Mouse (Mus musculus) forebrain, embryonic 13.5 days (tissue): ENCODE data around the gene Atg7. TPM values are rescaled to one million over a fixed set of nuclear protein-coding genes. Genes with fewer than 3 reads are reported as not detected.

Source experiments
- ATAC-seq: fragments of 200-750 bp; cut with Nextera tagmentation; 2 replicates; pipeline ENCODE4 v1.8.0; 2017
- H3K27ac ChIP-seq: fragments of 300-500 bp; sonication (generic); 2 replicates; pipeline ENCODE4 v1.5.1; 2015; ENCODE audit warnings: inconsistent platforms, mild to moderate bottlenecking, moderate library complexity
- H3K27me3 ChIP-seq: fragments of 300-500 bp; sonication (generic); 2 replicates; pipeline ENCODE4 v1.6.1; 2015; ENCODE audit warnings: mild to moderate bottlenecking, inconsistent platforms
- H3K36me3 ChIP-seq: fragments of 300-500 bp; sonication (generic); 2 replicates; pipeline ENCODE4 v1.6.1; 2015; ENCODE audit warnings: mild to moderate bottlenecking, inconsistent platforms; ENCODE audit not compliant: poor library complexity, severe bottlenecking
- H3K4me1 ChIP-seq: fragments of 300-500 bp; sonication (generic); 2 replicates; pipeline ENCODE4 v1.6.1; 2015; ENCODE audit warnings: inconsistent platforms
- H3K4me2 ChIP-seq: fragments of 300-500 bp; sonication (generic); 2 replicates; pipeline ENCODE4 v1.6.1; 2015; ENCODE audit warnings: inconsistent platforms, mild to moderate bottlenecking, moderate library complexity
- H3K4me3 ChIP-seq: fragments of 300-500 bp; sonication (generic); 2 replicates; pipeline ENCODE4 v1.5.1; 2015; ENCODE audit warnings: mild to moderate bottlenecking, inconsistent platforms
- H3K9ac ChIP-seq: fragments of 300-500 bp; sonication (generic); 2 replicates; pipeline ENCODE4 v1.6.1; 2015; ENCODE audit warnings: mild to moderate bottlenecking, inconsistent platforms
- H3K9me3 ChIP-seq: fragments of 300-500 bp; sonication (generic); replicated peaks from 2 replicates; pipeline ENCODE4 v1.6.1; 2016; ENCODE audit warnings: inconsistent platforms
- WGBS: fragments of 180-500 bp; shearing (Covaris S2); methylation state at CpG from one replicate; pipeline ENCODE4 v1.1.7; 2015; 5-methylcytosine and 5-hydroxymethylcytosine counted together
- polyA plus RNA-seq: library from polyadenylated mRNA; unstranded; fragments of >200 nt; fragmentation: Nextera tagmentation; extraction: Ambion mirVana; gene quantifications from 2 replicates; pipeline ENCODE4 v1.2.1, GENCODE M21; 2015

Atg7 gene
- polyA plus RNA-seq, 1 experiment from 2014 or later, result 18.5 TPM

- H3K36me3 ChIP-seq, result no peaks in the 10 kb centered on the region
- H3K4me3 ChIP-seq, result no peak overlapping the region
- no peak overlapping the region for H3K27ac ChIP-seq
- 0 out of 2 replicates have a peak overlapping the region, but pooled peaks have one; percentile 34 for H3K9ac ChIP-seq
- H3K9me3 ChIP-seq, result no peaks in the 10 kb centered on the region
- no peak for ATAC-seq
- H3K4me2 ChIP-seq, result no peak overlapping the region
- peaks cover 49% of the 10 kb centered on the region for H3K4me1 ChIP-seq
- 35% methylated on average over 7 of the region's 7 CpGs for WGBS
- H3K27me3 ChIP-seq, result no peaks in the 10 kb centered on the region
Measured at GRCm38 (mm10) chr6:114851688-114852087, 208.8 kb downstream of the Atg7 start.

- no peak overlapping the region for H3K4me2 ChIP-seq
- H3K36me3 ChIP-seq, result no peaks in the 10 kb centered on the region
- no peaks in the 10 kb centered on the region for H3K27me3 ChIP-seq
- no peak for ATAC-seq
- peak overlapping the region; percentile 34; the same call in 1 of the 2 replicates for H3K9ac ChIP-seq
- H3K9me3 ChIP-seq, result no peaks in the 10 kb centered on the region
- WGBS, result 13% methylated on average over 3 of the region's 3 CpGs
- H3K4me3 ChIP-seq, result no peak overlapping the region
- H3K4me1 ChIP-seq, result peaks cover 52% of the 10 kb centered on the region
- no peak overlapping the region for H3K27ac ChIP-seq
Measured at GRCm38 (mm10) chr6:114852739-114853138, 209.8 kb downstream of the Atg7 start.

- Histone ChIP-seq H3K4me3 (no peak overlapping the region), H3K4me2 (no peak overlapping the region), H3K27me3 (no peaks in the 10 kb centered on the region), H3K36me3 (peaks cover 15% of the 10 kb centered on the region), H3K9me3 (no peaks in the 10 kb centered on the region), H3K27ac (no peak overlapping the region), H3K4me1 (peaks cover 48% of the 10 kb centered on the region), H3K9ac (no peak overlapping the region)
- WGBS, result 44% methylated on average over 2 of the region's 2 CpGs
- ATAC-seq, result 0 out of 2 replicates have a peak, but pooled peaks have one; percentile 17
Measured at GRCm38 (mm10) chr6:114854368-114854767, 211.5 kb downstream of the Atg7 start.

- H3K4me1 ChIP-seq, result peaks cover 46% of the 10 kb centered on the region
- no peak overlapping the region for H3K9ac ChIP-seq
- no peak overlapping the region for H3K27ac ChIP-seq
- H3K27me3 ChIP-seq, result no peaks in the 10 kb centered on the region
- no peaks in the 10 kb centered on the region for H3K9me3 ChIP-seq
- no peak for ATAC-seq
- H3K4me3 ChIP-seq, result no peak overlapping the region
- WGBS, result 72% methylated on average over 3 of the region's 3 CpGs
- H3K36me3 ChIP-seq, result peaks cover 24% of the 10 kb centered on the region
- H3K4me2 ChIP-seq, result no peak overlapping the region
Measured at GRCm38 (mm10) chr6:114855644-114856043, 212.7 kb downstream of the Atg7 start.

GRCm38 (mm10) chr6:114856501-114856900 lies 213.6 kb downstream of the Atg7 start:
- no peaks in the 10 kb centered on the region for H3K27me3 ChIP-seq
- no peak for ATAC-seq
- no peak overlapping the region for H3K4me2 ChIP-seq
- H3K4me3 ChIP-seq, result no peak overlapping the region
- peaks cover 32% of the 10 kb centered on the region for H3K36me3 ChIP-seq
- H3K9ac ChIP-seq, result no peak overlapping the region
- peaks cover 42% of the 10 kb centered on the region for H3K4me1 ChIP-seq
- WGBS, result 93% methylated on average over 4 of the region's 4 CpGs
- H3K9me3 ChIP-seq, result no peaks in the 10 kb centered on the region
- H3K27ac ChIP-seq, result no peak overlapping the region

GRCm38 (mm10) chr6:114857996-114858721 lies 215.3 kb downstream of the Atg7 start:
- H3K4me1 ChIP-seq, result peaks cover 25% of the 10 kb centered on the region
- H3K4me3 ChIP-seq, result no peak overlapping the region
- H3K27ac ChIP-seq, result no peak overlapping the region
- 77% methylated on average over 3 of the region's 3 CpGs for WGBS
- peaks cover 49% of the 10 kb centered on the region for H3K36me3 ChIP-seq
- H3K4me2 ChIP-seq, result no peak overlapping the region
- H3K27me3 ChIP-seq, result no peaks in the 10 kb centered on the region
- H3K9me3 ChIP-seq, result no peaks in the 10 kb centered on the region
- no peak for ATAC-seq
- no peak overlapping the region for H3K9ac ChIP-seq

GRCm38 (mm10) chr6:114858722-114859053 lies 215.8 kb downstream of the Atg7 start:
- Histone ChIP-seq H3K4me1 (peaks cover 22% of the 10 kb centered on the region), H3K4me3 (no peak overlapping the region), H3K27ac (no peak overlapping the region), H3K27me3 (no peaks in the 10 kb centered on the region), H3K9me3 (no peaks in the 10 kb centered on the region), H3K4me2 (no peak overlapping the region), H3K9ac (no peak overlapping the region), H3K36me3 (peaks cover 54% of the 10 kb centered on the region)
- ATAC-seq, result no peak
- 81% methylated on average over 4 of the region's 4 CpGs for WGBS

GRCm38 (mm10) chr6:114860677-114861568 lies 218.0 kb downstream of the Atg7 start:
- Histone ChIP-seq H3K27ac (peak overlapping the region; percentile 25), H3K4me1 (peaks cover 7% of the 10 kb centered on the region; the same call in 1 of the 2 replicates), H3K9ac (no peak overlapping the region), H3K4me2 (no peak overlapping the region), H3K27me3 (no peaks in the 10 kb centered on the region), H3K36me3 (peaks cover 62% of the 10 kb centered on the region), H3K4me3 (no peak overlapping the region), H3K9me3 (no peaks in the 10 kb centered on the region)
- WGBS, result 89% methylated on average over 14 of the region's 14 CpGs
- ATAC-seq, result 0 out of 2 replicates have a peak, but pooled peaks have one; percentile 14

GRCm38 (mm10) chr6:114861591-114861990 lies 218.7 kb downstream of the Atg7 start:
- H3K4me2 ChIP-seq, result no peak overlapping the region
- H3K4me1 ChIP-seq, result peaks cover 9% of the 10 kb centered on the region; the same call in 1 of the 2 replicates
- H3K9me3 ChIP-seq, result no peaks in the 10 kb centered on the region
- H3K36me3 ChIP-seq, result peaks cover 62% of the 10 kb centered on the region
- H3K27ac ChIP-seq, result peak overlapping the region; percentile 25
- H3K27me3 ChIP-seq, result no peaks in the 10 kb centered on the region
- no peak overlapping the region for H3K9ac ChIP-seq
- no peak overlapping the region for H3K4me3 ChIP-seq
- WGBS, result 69% methylated on average over 9 of the region's 9 CpGs
- no peak for ATAC-seq

GRCm38 (mm10) chr6:114862046-114862445 lies 219.1 kb downstream of the Atg7 start:
- no peak overlapping the region; the same call in 1 of the 2 replicates for H3K27ac ChIP-seq
- peaks cover 9% of the 10 kb centered on the region; the same call in 1 of the 2 replicates for H3K4me1 ChIP-seq
- 87% methylated on average over 9 of the region's 9 CpGs for WGBS
- H3K36me3 ChIP-seq, result peaks cover 62% of the 10 kb centered on the region
- no peak overlapping the region for H3K9ac ChIP-seq
- no peaks in the 10 kb centered on the region for H3K9me3 ChIP-seq
- H3K4me3 ChIP-seq, result no peak overlapping the region
- no peaks in the 10 kb centered on the region for H3K27me3 ChIP-seq
- ATAC-seq, result no peak
- H3K4me2 ChIP-seq, result no peak overlapping the region

- WGBS, result 91% methylated on average over 5 of the region's 5 CpGs
- no peaks in the 10 kb centered on the region for H3K27me3 ChIP-seq
- 0 out of 2 replicates have a peak, but pooled peaks cover 2% of the 10 kb centered on the region for H3K4me1 ChIP-seq
- ATAC-seq, result no peak
- H3K4me2 ChIP-seq, result no peak overlapping the region
- H3K4me3 ChIP-seq, result no peak overlapping the region
- no peaks in the 10 kb centered on the region for H3K9me3 ChIP-seq
- H3K36me3 ChIP-seq, result peaks cover 60% of the 10 kb centered on the region
- no peak overlapping the region for H3K9ac ChIP-seq
- H3K27ac ChIP-seq, result no peak overlapping the region
Measured at GRCm38 (mm10) chr6:114863501-114863900, 220.6 kb downstream of the Atg7 start.

- H3K27me3 ChIP-seq, result no peaks in the 10 kb centered on the region
- ATAC-seq, result no peak
- peaks cover 12% of the 10 kb centered on the region for H3K4me1 ChIP-seq
- no peak overlapping the region for H3K4me2 ChIP-seq
- no peak overlapping the region for H3K9ac ChIP-seq
- H3K27ac ChIP-seq, result no peak overlapping the region; the same call in 1 of the 2 replicates
- peaks cover 51% of the 10 kb centered on the region for H3K36me3 ChIP-seq
- H3K4me3 ChIP-seq, result no peak overlapping the region
- WGBS, result 89% methylated on average over 8 of the region's 8 CpGs
- no peaks in the 10 kb centered on the region for H3K9me3 ChIP-seq
Measured at GRCm38 (mm10) chr6:114864421-114864820, 221.5 kb downstream of the Atg7 start.
